Mouse (Mus musculus) stomach, postnatal 0 days (tissue): ENCODE measurements at regions not wholly inside any gene's neighbourhood (a gene's known extent, or its start where the extent isn't known, plus 50 kb on each side); places are given as distances from the start of the nearest gene placed in this dataset.

ENCODE experiments used
- ATAC-seq: fragments of 200-750 bp; cut with Nextera tagmentation; 2 replicates; pipeline ENCODE4 v1.8.0; 2017; ENCODE audit not compliant: low FRiP score, low TSS enrichment
- DNase-seq: peaks from one replicate; pipeline ENCODE4 v3.0.0-alpha.2; 2016; ENCODE audit warnings: low spot score
- H3K27ac ChIP-seq: fragments of 300-500 bp; sonication (generic); replicated peaks from 2 replicates; pipeline ENCODE4 v1.5.1; 2014; ENCODE audit warnings: mild to moderate bottlenecking, control low read depth
- H3K27me3 ChIP-seq: fragments of 300-500 bp; sonication (generic); 2 replicates; pipeline ENCODE4 v1.6.1; 2014; ENCODE audit warnings: low read length; ENCODE audit not compliant: control insufficient read depth, insufficient read depth
- H3K36me3 ChIP-seq: fragments of 300-500 bp; sonication (generic); 2 replicates; pipeline ENCODE4 v1.6.1; 2014; ENCODE audit warnings: low read length, mixed read lengths; ENCODE audit not compliant: control insufficient read depth, insufficient read depth
- H3K4me1 ChIP-seq: fragments of 300-500 bp; sonication (generic); replicated peaks from 2 replicates; pipeline ENCODE4 v1.6.1; 2014; ENCODE audit warnings: antibody characterized with exemption; ENCODE audit not compliant: control insufficient read depth, insufficient read depth
- H3K4me2 ChIP-seq: fragments of 300-500 bp; sonication (generic); replicated peaks from 2 replicates; pipeline ENCODE4 v1.6.1; 2014; ENCODE audit warnings: low read depth, mild to moderate bottlenecking, control low read depth, moderate library complexity
- H3K4me3 ChIP-seq: fragments of 300-500 bp; sonication (generic); 2 replicates; pipeline ENCODE4 v1.5.1; 2014; ENCODE audit warnings: low read depth, low read length, control low read depth
- H3K9ac ChIP-seq: fragments of 300-500 bp; sonication (generic); 2 replicates; pipeline ENCODE4 v1.6.1; 2014; ENCODE audit warnings: mild to moderate bottlenecking, low read length, control low read depth, mixed read lengths
- H3K9me3 ChIP-seq: fragments of 300-500 bp; sonication (generic); 2 replicates; pipeline ENCODE4 v1.6.1; 2016; ENCODE audit warnings: low read length; ENCODE audit not compliant: control insufficient read depth
- CTCF ChIP-seq: IDR thresholded peaks from 2 replicates; pipeline ENCODE4 v1.5.1; 2016; ENCODE audit warnings: antibody characterized with exemption, low read depth, mild to moderate bottlenecking, moderate library complexity
- EP300 ChIP-seq: optimal IDR thresholded peaks from 2 replicates; pipeline ENCODE3; 2016; ENCODE audit warnings: antibody characterized with exemption
- WGBS: fragments of 180-500 bp; shearing (Covaris S2); extraction: QIAGEN DNeasy Blood & Tissue Kit; methylation state at CpG from one replicate; pipeline ENCODE4 v1.1.7; 2014; 5-methylcytosine and 5-hydroxymethylcytosine counted together

GRCm38 (mm10) chr13:31374006-31374405, 181.9 kb upstream of the Foxq1 start:
- Histone ChIP-seq H3K9ac (no peak overlapping the region), H3K27ac (no peak overlapping the region), H3K4me1 (peaks cover 4% of the 10 kb centered on the region; the same call in 1 of the 2 replicates), H3K27me3 (no peaks in the 10 kb centered on the region), H3K4me3 (no peak overlapping the region), H3K9me3 (no peaks in the 10 kb centered on the region), H3K4me2 (no peak overlapping the region), H3K36me3 (no peaks in the 10 kb centered on the region)
- WGBS: 72% methylated on average over 5 of the region's 5 CpGs
- TF ChIP-seq EP300: no peak
- no peak for TF ChIP-seq CTCF
- DNase-seq (no peak), ATAC-seq (no peak)

- no peak overlapping the region for H3K27ac ChIP-seq
- H3K9ac ChIP-seq: no peak overlapping the region
- no peaks in the 10 kb centered on the region for H3K27me3 ChIP-seq
- no peak overlapping the region for H3K4me2 ChIP-seq
- ATAC-seq: no peak
- WGBS: 41% methylated on average over 4 of the region's 4 CpGs
- no peaks in the 10 kb centered on the region for H3K36me3 ChIP-seq
- DNase-seq: no peak
- H3K4me1 ChIP-seq: no peaks in the 10 kb centered on the region
- TF ChIP-seq CTCF (no peak), EP300 (no peak)
- H3K9me3 ChIP-seq: no peaks in the 10 kb centered on the region
- H3K4me3 ChIP-seq: no peak overlapping the region
These were observed 162.3 kb upstream of the Foxq1 start for GRCm38 (mm10) chr13:31393421-31394215.

- 49% methylated on average over 5 of the region's 5 CpGs for WGBS
- TF ChIP-seq CTCF (no peak), EP300 (no peak)
- Histone ChIP-seq H3K4me3 (no peak overlapping the region), H3K27me3 (no peaks in the 10 kb centered on the region), H3K9ac (no peak overlapping the region), H3K4me1 (no peaks in the 10 kb centered on the region), H3K36me3 (no peaks in the 10 kb centered on the region), H3K9me3 (no peaks in the 10 kb centered on the region), H3K4me2 (no peak overlapping the region), H3K27ac (no peak overlapping the region)
- DNase-seq (no peak), ATAC-seq (no peak)
These were observed 159.6 kb upstream of the Foxq1 start for GRCm38 (mm10) chr13:31396216-31396910.

- TF ChIP-seq EP300: no peak
- TF ChIP-seq CTCF: no peak
- no peaks in the 10 kb centered on the region for H3K27me3 ChIP-seq
- no peak for ATAC-seq
- H3K9ac ChIP-seq: no peak overlapping the region
- no peak overlapping the region for H3K27ac ChIP-seq
- no peaks in the 10 kb centered on the region for H3K4me1 ChIP-seq
- H3K36me3 ChIP-seq: no peaks in the 10 kb centered on the region
- H3K4me2 ChIP-seq: no peak overlapping the region
- WGBS: 65% methylated on average over 10 of the region's 10 CpGs
- no peaks in the 10 kb centered on the region for H3K9me3 ChIP-seq
- no peak overlapping the region for H3K4me3 ChIP-seq
- no peak for DNase-seq
These were observed 158.7 kb upstream of the Foxq1 start for GRCm38 (mm10) chr13:31397246-31397645.

- no peak for TF ChIP-seq CTCF
- no peaks in the 10 kb centered on the region for H3K9me3 ChIP-seq
- H3K27me3 ChIP-seq: no peaks in the 10 kb centered on the region
- no peaks in the 10 kb centered on the region for H3K4me1 ChIP-seq
- 91% methylated on average over 2 of the region's 2 CpGs for WGBS
- H3K9ac ChIP-seq: no peak overlapping the region
- H3K27ac ChIP-seq: no peak overlapping the region
- H3K4me2 ChIP-seq: no peak overlapping the region
- H3K4me3 ChIP-seq: no peak overlapping the region
- no peaks in the 10 kb centered on the region for H3K36me3 ChIP-seq
- ATAC-seq: no peak
- no peak for DNase-seq
These were observed 155.5 kb upstream of the Foxq1 start for GRCm38 (mm10) chr13:31400401-31400800.

- H3K9me3 ChIP-seq: no peaks in the 10 kb centered on the region
- no peaks in the 10 kb centered on the region for H3K27me3 ChIP-seq
- no peaks in the 10 kb centered on the region for H3K4me1 ChIP-seq
- no peak overlapping the region for H3K4me3 ChIP-seq
- no peak overlapping the region for H3K4me2 ChIP-seq
- 62% methylated on average over 2 of the region's 2 CpGs for WGBS
- no peak overlapping the region for H3K9ac ChIP-seq
- TF ChIP-seq CTCF (no peak), EP300 (no peak)
- ATAC-seq: no peak
- no peak for DNase-seq
- H3K27ac ChIP-seq: no peak overlapping the region
- H3K36me3 ChIP-seq: no peaks in the 10 kb centered on the region
These were observed 150.6 kb upstream of the Foxq1 start for GRCm38 (mm10) chr13:31405312-31405711.
